Mouse (Mus musculus) left cerebral cortex, adult 18-20 months (tissue): ENCODE measurements around the gene Inpp4b. TPM values are rescaled to one million over a fixed set of nuclear protein-coding genes. Genes with fewer than 3 reads are reported as not detected.

ENCODE experiments used
- DNase-seq, 2 experiments: peaks; one replicate each; pipeline ENCODE4 v3.0.0; 2021 to 2022; ENCODE audit warnings: low spot score in 2 of 2, mixed read lengths in 1 of 2
- long read RNA-seq, 2 experiments: library from polyadenylated mRNA; stranded (forward); transcript quantifications; one replicate each; pipeline ENCODE4 v2.0.0; 2021
- total RNA-seq, 2 experiments: library from RNA; stranded (reverse); gene quantifications; 2 replicates each; pipeline ENCODE4 v1.2.3; 2021

Inpp4b gene
- 10 to 100 TPM; 11.0 to 11.5 TPM for total RNA-seq
- long read RNA-seq, experiment 1, partial matches to known transcripts: 0 of 2 reads
- long read RNA-seq, experiment 1, other reads (novel, unspliced or antisense): 2 of 2 reads
- long read RNA-seq, experiment 2, partial matches to known transcripts: 0 of 2 reads
- long read RNA-seq, experiment 2, other reads (novel, unspliced or antisense): 2 of 2 reads

GRCm38 (mm10) chr8:81342236-81342998, at the start of gene Inpp4b:
Inpp4b (plus strand) TSS chr8:81342556.
- DNase-seq: peak; percentile 59 to 76

DNA sequence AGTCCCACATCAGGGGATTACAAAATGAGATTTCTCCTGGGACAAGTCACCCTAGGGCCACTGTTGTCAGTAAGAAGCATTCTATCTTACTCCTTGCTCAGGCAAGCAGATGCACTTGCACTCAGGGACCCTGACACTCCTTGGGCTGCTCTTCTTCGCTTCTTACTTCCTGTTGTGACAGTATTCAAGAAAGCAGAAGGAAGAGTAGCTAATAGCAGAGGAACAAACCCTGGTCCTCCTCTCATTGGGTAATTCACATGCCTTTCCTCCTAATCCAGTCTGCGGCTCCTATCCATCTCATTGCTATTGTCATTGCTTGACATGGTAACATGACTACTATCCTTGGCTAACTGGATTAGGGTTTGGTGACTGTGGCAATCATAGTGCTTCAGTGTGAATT, 7.1 kb upstream of the Inpp4b start:
- no peak for DNase-seq

- no peak for DNase-seq
Measured at GRCm38 (mm10) chr8:81341191-81341590, 1.2 kb upstream of the Inpp4b start.

DNA sequence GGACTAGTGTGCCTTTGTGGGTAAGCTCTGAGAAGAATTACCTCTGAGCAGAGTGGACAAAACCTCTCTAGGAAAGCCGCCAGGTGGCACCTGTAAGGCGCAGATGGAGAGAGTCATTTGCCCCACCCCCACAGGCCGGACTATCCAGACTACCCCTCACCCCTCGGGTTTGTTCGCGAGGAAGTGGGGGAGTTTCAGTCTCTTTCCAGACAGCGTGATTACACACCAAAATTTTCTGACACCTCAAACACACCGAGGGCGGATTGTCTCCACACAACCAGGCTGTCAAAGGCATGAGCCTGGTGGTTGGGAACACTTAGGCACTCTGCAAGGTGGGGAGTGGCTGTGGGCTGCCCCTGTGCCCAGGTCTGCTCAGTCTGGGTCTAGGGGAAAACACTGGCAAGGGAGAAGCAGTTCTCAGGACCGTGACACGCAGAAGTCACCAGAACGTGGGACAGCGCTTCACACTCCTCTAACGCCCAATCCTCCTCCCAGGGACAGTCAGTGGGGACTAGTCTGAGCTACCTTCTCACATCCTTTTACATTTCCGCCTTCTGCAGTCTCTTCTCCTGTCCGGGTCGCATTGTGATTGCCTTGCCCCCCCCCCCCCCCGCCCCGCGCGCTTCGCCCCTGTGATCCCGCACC, 643 bp upstream of the Inpp4b start:
- DNase-seq: peak; percentile 61 to 69

DNA sequence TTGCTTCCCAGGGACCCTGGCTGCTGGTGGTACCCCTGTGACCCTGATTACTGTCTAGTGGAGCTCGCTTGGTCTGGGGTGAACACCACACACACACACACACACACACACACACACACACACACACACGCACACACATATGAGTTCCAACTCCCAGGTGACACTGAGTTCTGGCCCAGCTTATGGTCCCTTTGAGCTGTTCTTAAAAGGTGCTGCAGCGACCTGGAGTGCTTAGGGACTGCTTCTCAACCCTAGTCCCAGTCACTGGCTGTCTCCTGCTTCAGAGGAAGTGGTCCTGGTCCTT, 595 bp downstream of the Inpp4b start:
- DNase-seq: no peak

DNA sequence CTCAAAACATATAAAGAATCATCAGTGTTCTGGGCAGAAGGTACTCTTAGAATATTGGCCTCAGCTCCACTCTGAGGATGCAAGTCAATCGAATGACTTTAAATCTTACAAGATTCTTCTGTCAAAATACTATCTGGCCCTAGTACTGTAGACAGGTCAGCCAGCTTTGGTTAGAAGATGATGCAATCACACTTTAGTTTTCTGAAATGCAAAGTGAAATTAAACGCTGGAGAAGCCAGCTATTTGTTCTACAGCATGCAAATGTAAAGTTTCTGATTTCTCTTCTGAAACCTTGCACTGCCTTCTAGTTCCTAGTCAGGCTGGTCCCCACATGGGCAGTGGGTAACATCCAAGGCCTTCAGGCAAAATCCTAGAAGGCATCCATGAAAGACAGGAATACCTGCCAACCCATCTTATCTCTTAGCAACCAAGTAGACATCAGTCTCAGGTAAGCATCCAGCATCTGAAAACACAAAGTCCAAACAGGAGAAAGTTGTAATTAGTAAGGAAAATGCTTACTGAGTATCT, 2.9 kb downstream of the Inpp4b start:
- DNase-seq: no peak

DNA sequence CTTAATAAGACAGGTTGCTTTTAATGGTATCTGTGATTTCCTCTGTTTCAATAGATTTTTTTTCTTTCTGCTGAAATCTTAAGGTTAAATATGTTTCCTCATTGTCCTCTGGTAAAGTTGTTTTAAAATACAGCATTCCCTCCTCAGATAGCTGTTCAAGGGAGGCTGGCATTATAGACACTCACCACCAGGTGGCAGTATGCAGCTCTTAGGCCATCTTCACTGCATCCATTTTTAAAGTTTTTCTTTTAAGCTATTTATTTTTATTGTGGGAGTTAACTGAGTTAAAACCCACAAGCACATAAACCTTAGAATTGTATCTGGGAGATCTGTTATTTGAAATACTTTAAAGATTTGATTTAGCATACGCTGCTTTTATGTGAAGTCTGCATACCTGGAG, 7.1 kb downstream of the Inpp4b start:
- DNase-seq: peak; percentile 24 to 46

DNA sequence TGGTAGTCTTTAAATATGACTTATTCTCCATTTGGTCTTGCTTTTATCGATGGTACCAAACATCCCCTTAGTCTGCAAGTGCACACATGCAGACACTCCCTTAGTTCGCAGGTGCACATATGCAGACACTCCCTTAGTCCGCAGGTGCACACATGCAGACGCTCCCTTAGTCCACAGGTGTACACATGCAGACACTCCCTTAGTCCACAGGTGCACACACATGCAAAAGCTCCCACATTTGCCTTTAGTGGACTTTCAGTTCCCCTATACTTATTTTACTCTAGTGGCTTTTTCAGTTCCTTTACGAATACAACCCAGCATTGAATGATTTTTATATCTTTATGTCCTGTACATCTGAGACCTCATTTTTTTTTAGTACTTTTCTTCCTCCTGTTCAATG, 11.1 kb downstream of the Inpp4b start:
- DNase-seq: no peak

GRCm38 (mm10) chr8:81358108-81358507, 15.8 kb downstream of the Inpp4b start:
- no peak for DNase-seq

DNA sequence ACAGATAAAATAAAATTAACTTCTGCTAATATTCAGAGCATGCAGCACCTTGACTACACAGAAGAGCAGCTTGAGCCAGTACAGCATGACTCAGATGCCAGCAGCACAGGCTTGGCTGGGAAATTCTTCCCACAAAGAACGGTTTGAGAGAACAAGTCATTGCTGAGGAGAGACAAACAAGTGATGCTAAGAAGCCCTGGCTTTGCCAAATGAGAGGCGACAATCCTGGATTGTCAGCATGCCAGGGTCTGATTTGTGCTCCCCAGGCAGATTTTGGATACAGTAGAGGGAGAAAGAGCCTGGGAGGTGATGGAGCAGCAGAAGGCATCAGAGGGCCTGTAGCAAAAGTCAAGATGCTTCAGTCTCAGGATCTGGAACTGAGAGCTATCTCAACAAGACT, 18.2 kb downstream of the Inpp4b start:
- peak; percentile 34 to 37 for DNase-seq

DNA sequence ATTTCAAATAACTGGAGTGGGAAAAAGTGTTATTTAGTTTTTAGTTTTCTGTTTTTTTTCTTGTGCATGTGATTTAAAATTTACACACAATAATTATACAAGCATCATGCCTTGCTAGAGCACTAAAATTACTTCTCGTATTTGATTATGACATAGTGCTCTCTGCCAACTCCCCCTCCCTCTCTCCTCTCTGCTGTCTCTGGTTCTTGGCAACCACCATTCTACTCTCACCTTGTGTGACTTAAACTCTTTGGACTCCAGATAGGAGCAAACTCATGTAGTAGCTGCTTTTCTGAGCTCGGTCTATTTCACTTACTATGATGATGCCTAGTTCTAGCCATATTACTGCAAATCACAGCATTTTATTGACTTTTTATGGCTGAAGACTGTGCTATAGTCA, 18.8 kb downstream of the Inpp4b start:
- DNase-seq: no peak

- no peak for DNase-seq
Measured at GRCm38 (mm10) chr8:81370607-81371006, 28.3 kb downstream of the Inpp4b start.

DNA sequence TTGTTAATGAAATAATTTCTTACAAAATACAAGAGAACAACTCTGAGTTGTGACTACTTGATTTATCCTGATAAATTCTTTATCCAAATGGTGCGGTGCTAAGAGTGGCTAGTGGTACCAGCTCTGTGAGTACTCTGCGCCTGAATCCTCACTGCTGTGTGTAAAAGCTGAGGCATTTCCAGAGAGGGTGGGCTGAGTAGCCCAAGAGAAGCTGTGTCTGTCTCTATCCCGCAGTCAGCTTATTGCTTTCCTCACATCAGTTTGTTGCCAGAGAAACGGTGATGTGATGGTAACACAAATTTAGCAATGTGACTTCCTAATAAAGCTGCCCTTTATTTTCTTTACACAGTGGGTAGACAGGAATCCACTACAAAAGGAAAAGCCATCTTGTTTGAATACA, 29.5 kb downstream of the Inpp4b start:
- no peak for DNase-seq

DNA sequence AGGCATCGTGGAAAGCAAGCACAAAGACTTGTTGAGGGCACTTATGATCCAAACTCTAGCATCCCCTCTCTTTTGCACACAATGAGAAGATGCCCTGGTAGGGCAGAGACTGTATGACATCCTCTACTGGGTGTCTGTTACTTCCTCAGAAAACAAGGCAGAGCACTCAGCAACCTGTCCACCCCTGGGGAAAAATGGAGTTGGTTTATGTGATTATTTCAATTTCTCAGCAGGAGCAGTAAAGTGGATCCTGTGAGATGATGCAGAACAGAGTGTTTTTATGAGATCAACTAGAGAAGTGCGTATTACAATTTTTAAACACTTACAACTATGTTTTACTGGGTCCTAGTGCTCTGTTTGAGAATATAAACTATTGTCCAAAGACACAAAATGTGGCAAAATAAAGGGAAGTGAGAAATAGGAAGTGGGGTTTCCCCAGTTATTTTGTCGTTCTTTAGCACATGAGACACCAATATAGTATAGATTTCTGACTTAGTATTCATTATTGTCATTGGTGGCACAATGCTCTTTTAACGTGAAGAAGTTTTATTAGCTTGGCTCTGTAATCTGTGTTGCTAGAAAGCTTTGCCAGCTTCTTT, 32.6 kb downstream of the Inpp4b start:
- no peak for DNase-seq

GRCm38 (mm10) chr8:81388953-81389352, 46.6 kb downstream of the Inpp4b start:
- DNase-seq: peak in 1 of 2 experiments; percentile 2

DNA sequence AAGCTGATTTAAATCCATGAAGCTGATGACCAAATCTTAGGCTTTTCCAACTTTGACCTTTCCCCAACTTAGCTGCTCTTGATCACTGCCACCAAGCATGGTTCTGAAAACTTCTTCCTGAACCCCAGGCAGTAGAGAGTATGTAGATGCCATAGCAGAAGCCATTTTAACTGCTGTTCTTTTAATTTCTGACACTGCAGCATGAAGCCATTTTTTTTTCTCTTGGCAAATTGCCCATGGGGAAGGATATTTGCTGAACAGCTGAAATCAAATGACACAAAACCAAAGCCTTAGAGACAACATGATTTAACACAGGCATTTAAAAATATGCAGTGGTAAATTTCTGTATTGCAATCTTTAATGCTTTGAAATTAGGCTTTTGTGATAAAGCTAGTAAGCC, 56.7 kb downstream of the Inpp4b start:
- no peak for DNase-seq

DNA sequence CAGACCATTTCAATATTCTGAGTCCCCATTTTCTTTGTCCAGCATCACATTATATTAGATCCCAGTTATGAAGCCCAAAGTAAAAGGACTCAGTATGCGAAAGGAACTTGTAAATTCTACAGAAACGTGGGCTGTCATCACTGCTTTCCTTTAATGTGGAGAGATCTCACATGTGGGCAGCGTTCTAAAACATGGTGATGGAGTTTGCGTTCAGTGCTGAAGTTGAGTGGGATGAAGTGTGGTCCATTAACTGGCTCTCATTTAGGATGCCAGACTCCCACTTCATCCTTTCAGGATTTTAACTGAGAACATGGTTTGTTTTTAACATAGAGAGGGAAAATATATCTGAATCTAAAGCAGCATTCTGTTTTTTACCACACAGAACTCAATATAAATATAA, 57.1 kb downstream of the Inpp4b start:
- peak; percentile 3 to 35 for DNase-seq

GRCm38 (mm10) chr8:81412707-81413106, 70.4 kb downstream of the Inpp4b start:
- DNase-seq: no peak

- no peak for DNase-seq
Measured at GRCm38 (mm10) chr8:81443957-81444356, 101.6 kb downstream of the Inpp4b start.

DNA sequence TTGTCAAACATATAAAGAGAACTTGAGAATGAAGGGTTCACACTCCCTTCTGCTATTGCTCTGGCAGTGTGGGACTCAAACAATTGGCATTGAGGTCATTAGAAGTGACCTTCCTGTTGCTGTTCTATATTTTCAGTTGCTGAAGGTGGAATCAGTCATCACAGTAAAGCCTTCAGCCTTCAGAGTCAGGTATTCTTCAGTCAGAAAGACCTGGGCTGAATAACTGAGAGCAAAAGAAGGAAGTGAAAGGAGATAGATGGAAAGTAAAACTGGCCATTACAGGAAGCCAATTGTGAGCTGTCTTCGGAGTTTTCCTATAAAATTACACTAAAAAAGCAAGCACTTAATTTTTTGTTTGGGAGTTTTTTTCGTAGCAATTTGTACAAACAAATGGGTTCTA, 107.4 kb downstream of the Inpp4b start:
- DNase-seq: no peak

DNA sequence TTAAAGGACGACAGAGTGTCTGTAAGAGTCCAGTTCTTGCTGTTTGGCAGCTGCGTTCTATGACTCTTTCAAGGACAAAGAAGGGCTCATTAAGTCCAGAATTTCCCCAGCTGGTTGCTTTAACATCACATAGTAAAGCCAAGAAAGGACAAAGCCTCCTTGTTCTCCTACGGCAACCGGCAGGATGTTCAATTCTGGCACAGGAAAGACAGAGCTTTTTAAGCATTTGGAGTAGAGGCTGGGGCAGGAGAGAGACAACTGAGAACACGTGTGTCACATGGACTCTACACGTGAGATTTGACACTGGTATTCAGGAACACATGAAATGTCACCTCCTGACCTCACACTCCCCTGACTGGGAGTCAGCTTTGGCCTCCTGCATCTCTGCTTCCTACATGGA, 109.7 kb downstream of the Inpp4b start:
- DNase-seq: peak in 1 of 2 experiments; percentile 1

- no peak for DNase-seq
Measured at GRCm38 (mm10) chr8:81454830-81455229, 112.5 kb downstream of the Inpp4b start.
